Mouse (Mus musculus) thymus, adult 2 months (tissue): ENCODE measurements around the gene Gpld1.

Experiments
- CTCF ChIP-seq: fragments of 200-500 bp; IDR thresholded peaks from 2 replicates; pipeline ENCODE4 v1.5.1; 2012; ENCODE audit warnings: mild to moderate bottlenecking, control low read depth, low read length, moderate library complexity, borderline replicate concordance; ENCODE audit not compliant: control insufficient read depth, poor library complexity, insufficient read depth; ENCODE audit errors: extremely low read depth
- POLR2A ChIP-seq: fragments of 200-500 bp; IDR thresholded peaks from 2 replicates; pipeline ENCODE4 v1.6.1; 2012; ENCODE audit warnings: mild to moderate bottlenecking, low read length, control low read depth, moderate library complexity; ENCODE audit not compliant: control insufficient read depth, poor library complexity, insufficient read depth; ENCODE audit errors: extremely low read depth

GRCm38 (mm10) chr13:24909112-24909511 is 33.8 kb upstream of the Gpld1 start:
- TF ChIP-seq POLR2A, result no peak
- TF ChIP-seq CTCF, result no peak
